Mouse (Mus musculus) ES-E14 (cell line): ENCODE data around the gene Cabp1. TPM values are rescaled to one million over a fixed set of nuclear protein-coding genes. Genes with fewer than 3 reads are reported as not detected.
"Not testable (repeated sequence)": the region's sequence is repeated elsewhere in the genome, so short reads cannot be mapped to it uniquely, and the experiment has no call there.

Source experiments
- DNase-seq: peaks from one replicate; pipeline ENCODE4 v3.0.0-alpha.2; 2013; ENCODE audit warnings: low read depth, low spot score
- H3K27ac ChIP-seq: 2 replicates; pipeline ENCODE4 v1.5.1; 2012; ENCODE audit warnings: low read depth, mild to moderate bottlenecking, low read length, moderate library complexity, mixed read lengths; ENCODE audit not compliant: poor library complexity, insufficient read depth, severe bottlenecking
- H3K36me3 ChIP-seq: 2 replicates; pipeline ENCODE4 v1.6.1; 2012; ENCODE audit warnings: mild to moderate bottlenecking, low read length, moderate library complexity, mixed read lengths; ENCODE audit not compliant: control insufficient read depth, poor library complexity, insufficient read depth, severe bottlenecking
- H3K4me1 ChIP-seq, 2 experiments: fragments of 150-350 bp in 1 of 2; sonication (generic) in 1 of 2; 2 replicates each; pipeline ENCODE4 v1.6.1; 2012; ENCODE audit warnings: low read length in 2 of 2, mild to moderate bottlenecking in 1 of 2, mixed read lengths in 1 of 2; ENCODE audit not compliant: control insufficient read depth in 2 of 2, insufficient read depth in 2 of 2, poor library complexity in 1 of 2
- H3K4me3 ChIP-seq, 2 experiments: fragments of 150-350 bp in 1 of 2; sonication (generic) in 1 of 2; 2 replicates each; pipeline ENCODE4 v1.5.1; 2012; ENCODE audit warnings: low read length in 2 of 2, low read depth in 1 of 2, mild to moderate bottlenecking in 1 of 2, mixed read lengths in 1 of 2; ENCODE audit not compliant: insufficient read depth in 1 of 2, poor library complexity in 1 of 2, severe bottlenecking in 1 of 2
- H3K9ac ChIP-seq: 2 replicates; pipeline ENCODE4 v1.6.1; 2012; ENCODE audit warnings: low read depth, mild to moderate bottlenecking, low read length, mixed read lengths; ENCODE audit not compliant: poor library complexity, insufficient read depth, severe bottlenecking
- H3K9me3 ChIP-seq: fragments of 150-350 bp; sonication (generic); 2 replicates; pipeline ENCODE4 v1.6.1; 2012; ENCODE audit warnings: low read depth, mild to moderate bottlenecking, low read length; ENCODE audit not compliant: control insufficient read depth, insufficient read depth
- CHD2 ChIP-seq: IDR thresholded peaks from 2 replicates; pipeline ENCODE4 v1.6.1; 2014; ENCODE audit warnings: mild to moderate bottlenecking, low read depth, low read length, inconsistent platforms
- HCFC1 ChIP-seq: IDR thresholded peaks from 2 replicates; pipeline ENCODE4 v1.6.1; 2012; ENCODE audit warnings: low read length, inconsistent platforms, borderline replicate concordance; ENCODE audit not compliant: insufficient read depth
- MAFK ChIP-seq: IDR thresholded peaks from 2 replicates; pipeline ENCODE4 v1.6.1; 2014; ENCODE audit warnings: mild to moderate bottlenecking, low read depth, low read length, inconsistent platforms; ENCODE audit not compliant: insufficient read depth
- ZC3H11A ChIP-seq: IDR thresholded peaks from 2 replicates; pipeline ENCODE4 v1.6.1; 2012; ENCODE audit warnings: low read depth, mild to moderate bottlenecking, inconsistent platforms, low read length, borderline replicate concordance
- ZNF384 ChIP-seq: IDR thresholded peaks from 2 replicates; pipeline ENCODE4 v1.6.1; 2012; ENCODE audit warnings: low read depth, low read length, inconsistent platforms
- in situ Hi-C, 2 experiments: fragments of 600-800 bp; cut with MboI; formaldehyde crosslinking; loops; one replicate each; pipeline ENCODE4 v1.15.1; 2025; ENCODE audit warnings: low sequenced_read_pairs in 2 of 2, inconsistent platforms in 1 of 2; ENCODE audit not compliant: unreplicated experiment in 2 of 2
- total RNA-seq: library from RNA; depleted of rRNA; stranded (reverse); fragments of 300-350 nt; gene quantifications from 2 replicates; pipeline ENCODE4 v1.2.3, GENCODE M21; 2012

The Cabp1 gene
- total RNA-seq, 1 experiment, result 14.9 TPM

- Histone ChIP-seq H3K9ac (no peak overlapping the region), H3K36me3 (no peaks in the 10 kb centered on the region), H3K4me1 (peaks cover 4 to 11% of the 10 kb centered on the region in 2 experiments; a peak in 3 of 4 replicates), H3K9me3 (no peaks in the 10 kb centered on the region), H3K4me3 (0 out of 4 replicates have a peak overlapping the region, but pooled peaks of 1 of the 2 experiments have one; percentile 26), H3K27ac (peak overlapping the region; percentile 35; the same call in 1 of the 2 replicates)
- TF ChIP-seq ZNF384 (no peak), ZC3H11A (no peak), CHD2 (no peak), HCFC1 (no peak), MAFK (no peak)
- in situ Hi-C loops, result no loop called here
- peak; percentile 99 for DNase-seq
These were observed 28.0 kb downstream of the Cabp1 start for GRCm38 (mm10) chr5:115165895-115166814.

DNA sequence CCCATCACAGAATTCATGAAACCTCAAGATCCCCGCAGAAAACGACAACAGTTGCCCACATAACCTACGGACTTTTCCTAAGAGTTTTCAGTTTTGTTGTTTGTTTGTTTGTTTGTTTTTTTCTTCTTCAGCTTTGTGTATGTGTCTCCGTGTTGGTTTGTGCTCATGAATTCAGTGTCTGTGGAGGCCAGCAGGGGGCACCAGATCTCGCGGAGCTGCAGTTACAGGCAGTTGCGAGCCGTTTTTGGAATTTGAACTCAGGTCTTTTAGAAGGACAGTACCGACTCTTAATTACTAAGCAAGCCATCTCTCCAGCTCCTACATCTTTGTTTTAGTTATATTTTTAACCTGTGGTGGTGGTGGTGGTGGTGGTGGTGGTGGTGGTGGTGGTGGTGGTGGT lies 28.8 kb downstream of the Cabp1 start:
- Histone ChIP-seq H3K36me3 (no peaks in the 10 kb centered on the region), H3K9me3 (no peaks in the 10 kb centered on the region), H3K9ac (no peak overlapping the region), H3K4me3 (no peak overlapping the region), H3K27ac (no peak overlapping the region), H3K4me1 (peaks cover 4 to 11% of the 10 kb centered on the region in 2 experiments)
- in situ Hi-C loops, result no loop called here
- no peak for DNase-seq
- TF ChIP-seq MAFK (no peak), ZNF384 (no peak), ZC3H11A (no peak), HCFC1 (no peak), CHD2 (no peak)

DNA sequence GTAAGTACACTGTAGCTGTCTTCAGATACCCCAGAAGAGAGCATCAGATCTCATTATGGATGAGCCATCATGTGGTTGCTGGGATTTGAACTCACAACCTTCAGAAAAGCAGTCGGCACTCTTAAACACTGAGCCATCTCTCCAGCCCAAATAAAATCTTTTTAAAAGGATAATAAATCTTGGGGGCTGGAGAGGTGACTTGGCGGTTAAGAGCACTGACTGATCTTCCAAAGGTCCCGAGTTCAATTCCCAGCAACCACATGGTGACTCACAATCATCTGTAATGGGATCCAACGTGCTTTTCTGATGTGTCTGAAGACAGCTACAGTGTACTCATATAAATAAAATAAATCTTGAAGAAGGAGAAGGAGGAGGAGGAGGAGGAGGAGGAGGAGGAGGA lies 29.7 kb downstream of the Cabp1 start:
- in situ Hi-C loops, H3K9ac ChIP-seq, H3K27ac ChIP-seq, H3K4me3 ChIP-seq, DNase-seq, H3K36me3 ChIP-seq, H3K9me3 ChIP-seq: not testable (repeated sequence)
- peaks cover 4 to 13% of the 10 kb centered on the region in 2 experiments for H3K4me1 ChIP-seq

GRCm38 (mm10) chr5:115163563-115163962 lies 30.6 kb downstream of the Cabp1 start:
- Histone ChIP-seq H3K27ac (no peak overlapping the region), H3K36me3 (no peaks in the 10 kb centered on the region), H3K4me1 (peaks cover 4 to 10% of the 10 kb centered on the region in 2 experiments; a peak in 3 of 4 replicates), H3K4me3 (peak overlapping the region; percentile 14 to 64; a peak in 3 of 4 replicates), H3K9ac (no peak overlapping the region; the same call in 1 of the 2 replicates), H3K9me3 (no peaks in the 10 kb centered on the region)
- TF ChIP-seq ZNF384 (no peak), HCFC1 (peak; percentile 10; the same call in 1 of the 2 replicates)
- DNase-seq, result no peak
- in situ Hi-C loops, result no loop called here

DNA sequence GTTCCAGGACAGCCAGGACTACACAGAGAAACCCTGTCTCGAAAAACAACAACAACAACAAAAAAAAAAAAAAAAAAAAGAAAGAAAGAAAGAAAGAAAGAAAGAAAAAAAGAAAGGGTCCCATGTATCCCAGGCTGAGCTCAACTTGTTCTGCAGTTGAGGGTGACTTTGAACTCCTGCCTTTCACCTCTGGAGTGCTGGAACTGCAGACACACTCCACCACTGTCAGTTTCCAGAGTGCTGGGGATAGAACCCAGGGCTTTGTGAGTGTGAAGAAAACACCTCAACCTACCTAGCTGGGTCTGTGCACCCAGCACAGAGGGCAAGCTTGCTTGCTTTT lies 32.3 kb downstream of the Cabp1 start:
- H3K9me3 ChIP-seq, H3K36me3 ChIP-seq, H3K4me1 ChIP-seq, H3K9ac ChIP-seq, H3K27ac ChIP-seq, in situ Hi-C loops, DNase-seq, H3K4me3 ChIP-seq: not testable (repeated sequence)
- TF ChIP-seq ZNF384, result peak; percentile 69
